Mouse (Mus musculus): ENCODE data around the gene Gpx1.
"Not testable (repeated sequence)": the region's sequence is repeated elsewhere in the genome, so short reads cannot be mapped to it uniquely, and the experiment has no call there.

The Gpx1 gene

GRCm38 (mm10) chr9:108338886-108339781 lies at the start of gene Gpx1:
TSS of gene Gpx1 (plus strand) at chr9:108338903.
- peak; percentile 76 for DNase-seq

DNA sequence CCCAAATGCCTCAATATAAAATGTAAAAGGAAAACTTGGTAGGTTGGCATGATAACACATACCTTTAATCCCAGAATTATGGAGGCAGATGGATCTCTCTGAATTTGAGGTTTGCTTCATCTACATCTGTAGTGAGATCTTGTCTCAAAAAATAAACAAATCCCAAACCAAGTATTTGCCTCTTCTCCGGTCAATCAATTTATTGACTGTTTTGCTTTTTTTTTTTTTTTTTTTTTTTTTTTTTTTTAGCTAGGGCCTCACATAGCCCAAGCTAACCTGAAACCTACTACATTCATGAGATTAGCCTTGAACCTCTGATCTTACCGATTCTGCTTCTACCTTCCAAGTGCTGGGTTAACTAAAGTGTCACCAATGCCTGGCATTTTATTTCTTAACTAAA lies 49.4 kb upstream of the Gpx1 start:
- no peak for DNase-seq

DNA sequence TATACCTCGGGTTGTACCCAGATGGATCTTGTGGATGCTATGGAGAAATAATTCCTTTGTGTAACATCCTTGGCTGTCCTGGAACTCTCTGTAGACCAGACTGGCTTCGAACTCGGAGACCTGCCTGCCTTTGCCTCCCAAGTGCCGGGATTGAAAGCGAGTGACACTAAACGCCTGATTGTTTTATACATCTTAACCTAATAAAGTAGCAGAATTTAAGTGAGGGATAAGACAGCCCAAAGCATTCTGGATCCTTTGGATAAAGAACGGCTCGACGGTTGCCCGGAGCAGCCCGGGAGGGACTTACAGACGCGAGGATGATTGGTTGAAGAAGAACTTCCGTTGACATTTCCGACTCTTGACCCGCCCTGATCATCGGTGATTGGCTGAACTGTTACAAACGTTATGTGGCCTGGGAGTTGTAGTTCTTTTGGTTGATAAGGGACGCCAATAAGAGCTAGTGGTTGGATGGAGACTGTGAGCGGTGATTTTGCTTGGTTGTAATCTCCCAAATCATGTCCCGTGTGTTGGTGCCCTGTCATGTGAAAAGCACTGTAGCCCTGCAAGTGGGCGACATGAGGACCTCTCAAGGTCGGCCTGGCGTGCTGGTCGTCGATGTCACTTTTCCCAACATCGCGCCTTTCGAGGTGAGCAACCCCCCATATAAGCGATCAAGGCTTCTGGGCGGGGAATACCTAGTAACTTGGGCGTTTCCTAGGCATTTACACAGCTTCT lies 48.5 kb upstream of the Gpx1 start, which contains the start of gene Nicn1:
Gene Nicn1, plus strand, starts transcription at position 414 of the 735 bp plus-strand sequence.
- DNase-seq = peak; percentile 88

DNA sequence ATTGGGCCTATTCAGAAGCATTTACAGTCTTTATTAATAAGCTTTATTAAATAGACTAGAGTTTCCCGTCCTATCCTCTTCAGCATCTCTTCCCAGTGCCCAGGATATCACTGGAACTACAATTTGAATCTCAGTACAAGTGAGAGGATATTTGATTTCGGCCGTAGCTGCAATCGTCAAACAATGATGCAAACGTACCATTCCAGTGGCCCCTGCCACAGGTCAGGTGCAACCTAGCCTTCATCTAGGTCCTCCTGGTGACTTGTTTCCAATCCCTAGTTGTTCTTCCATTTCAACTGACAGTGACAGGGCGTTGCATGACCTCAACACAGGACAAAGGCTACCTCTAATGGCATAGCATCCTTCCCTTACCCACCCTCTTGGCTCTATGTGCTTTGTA lies 47.9 kb upstream of the Gpx1 start:
- no peak for DNase-seq

- DNase-seq = peak; percentile 45
Measured at GRCm38 (mm10) chr9:108296453-108297355, 42.0 kb upstream of the Gpx1 start, which contains the start of gene Amt. TSS of gene Amt (plus strand) at chr9:108296853.

DNA sequence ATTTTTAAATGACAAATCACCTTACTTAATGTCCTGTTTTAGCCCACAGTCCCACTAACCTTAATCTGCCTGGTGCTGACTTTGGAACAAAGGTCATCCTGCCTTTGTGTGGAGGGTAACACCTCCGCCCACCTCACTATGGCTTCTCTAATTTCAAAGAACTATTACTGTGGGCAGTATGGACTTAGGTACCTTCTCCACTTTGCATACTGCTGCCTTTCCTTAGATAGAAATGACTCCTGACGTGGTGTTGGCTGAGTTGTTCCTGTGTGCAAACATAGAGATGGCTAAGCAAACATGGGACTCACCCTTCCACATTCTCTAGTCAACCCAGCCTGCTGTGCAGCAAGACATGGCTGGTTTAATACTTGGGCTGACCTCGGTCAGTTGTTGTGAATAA lies 36.9 kb upstream of the Gpx1 start:
- no peak for DNase-seq

GRCm38 (mm10) chr9:108304716-108305115 lies 34.0 kb upstream of the Gpx1 start:
- DNase-seq = no peak

GRCm38 (mm10) chr9:108305170-108305569 lies 33.5 kb upstream of the Gpx1 start:
- peak; percentile 45 for DNase-seq

DNA sequence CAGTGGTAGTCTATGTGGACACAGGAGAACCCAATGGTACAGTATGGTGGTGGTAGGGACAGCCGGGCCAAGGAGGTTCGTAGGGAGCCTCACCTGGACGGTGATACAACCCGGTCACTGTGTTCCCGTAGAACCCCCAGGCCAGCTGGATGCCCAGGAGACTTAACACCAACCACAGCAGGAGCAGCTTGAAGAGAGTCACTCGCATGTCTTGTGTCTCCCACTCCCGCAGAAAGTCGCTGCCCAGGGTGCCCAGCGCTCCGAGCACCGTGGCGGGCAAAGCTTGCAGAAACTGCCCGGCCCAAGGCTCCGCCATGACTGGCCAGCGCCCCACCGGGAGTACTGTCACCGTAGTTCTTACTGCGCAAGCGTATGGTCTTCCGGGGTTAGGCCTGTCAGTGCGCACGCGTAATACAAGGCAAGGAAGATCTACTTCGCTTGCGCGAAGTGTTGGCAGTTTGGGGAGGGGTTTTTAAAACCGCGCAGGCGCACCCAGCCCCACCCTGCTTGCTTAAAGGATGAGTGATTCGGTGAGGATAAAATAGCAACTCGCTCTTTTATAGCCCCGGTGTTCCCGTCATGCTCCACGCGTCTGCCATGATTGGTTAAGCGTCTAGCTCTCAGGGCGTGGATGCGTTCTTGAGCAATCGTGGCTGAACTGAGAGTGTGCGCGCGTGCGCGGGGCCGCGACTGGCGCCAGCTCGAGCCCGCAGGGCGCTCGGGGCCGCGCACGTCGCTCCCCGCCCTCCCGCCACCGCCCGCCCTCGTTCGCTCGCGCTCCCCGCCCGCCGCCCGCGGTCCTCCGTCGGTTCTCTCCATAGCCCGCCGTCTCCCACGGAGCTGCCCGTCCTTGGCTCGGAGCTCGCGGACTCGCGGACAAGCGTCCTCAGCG lies 32.8 kb upstream of the Gpx1 start, which contains the start of the genes Rhoa and Tcta:
Gene Rhoa, plus strand, starts transcription at position 501 of the 892 bp plus-strand sequence.
Gene Tcta, minus strand, starts transcription at position 532 of the 892 bp plus-strand sequence.
- DNase-seq = peak; percentile 98

- DNase-seq = no peak
Measured at GRCm38 (mm10) chr9:108306571-108306980, 32.1 kb upstream of the Gpx1 start.

GRCm38 (mm10) chr9:108307021-108307807 lies 31.5 kb upstream of the Gpx1 start:
- no peak for DNase-seq

GRCm38 (mm10) chr9:108308141-108308540 lies 30.6 kb upstream of the Gpx1 start:
- no peak for DNase-seq

DNA sequence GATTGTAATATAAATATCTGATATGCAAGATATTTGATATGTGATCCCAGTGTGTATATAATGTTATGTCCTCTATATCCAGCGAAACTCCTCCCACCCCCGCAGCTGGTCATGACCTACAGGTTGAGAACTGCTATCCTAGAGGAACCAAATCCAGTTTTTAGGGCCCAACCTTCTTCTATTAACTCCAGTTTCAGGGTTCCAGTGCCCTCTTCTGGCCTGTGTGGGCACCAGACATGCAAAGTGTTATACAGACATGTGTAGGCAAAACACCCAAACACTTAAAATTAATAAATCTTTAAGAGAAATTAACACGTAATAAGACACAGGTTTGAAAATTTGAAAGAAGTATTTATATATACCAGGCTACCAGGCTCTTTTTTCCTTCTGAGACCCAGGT lies 21.1 kb upstream of the Gpx1 start:
- DNase-seq = no peak

GRCm38 (mm10) chr9:108318462-108318861 lies 20.2 kb upstream of the Gpx1 start:
- DNase-seq = no peak

- DNase-seq = not testable (repeated sequence)
Measured at GRCm38 (mm10) chr9:108322054-108322453, 16.6 kb upstream of the Gpx1 start.

DNA sequence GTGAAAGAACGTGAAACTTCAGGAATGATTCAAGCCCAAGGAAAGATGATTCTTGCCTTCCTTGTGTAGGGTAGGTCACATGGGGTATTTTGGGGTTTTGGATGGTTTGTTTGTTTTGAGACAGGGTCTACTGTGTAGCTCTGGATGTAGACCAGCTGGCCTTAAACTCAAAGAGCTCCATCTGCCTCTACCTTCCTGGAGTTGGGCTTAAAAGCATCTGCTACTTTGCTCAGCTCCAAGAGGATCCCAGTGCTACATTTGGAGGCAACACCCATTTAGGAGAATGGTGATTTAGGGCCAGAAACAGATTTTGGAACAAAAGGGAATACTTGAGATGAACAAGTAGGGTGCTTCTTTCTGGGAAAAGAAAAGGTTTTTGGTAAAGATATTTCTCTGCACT lies 13.9 kb upstream of the Gpx1 start:
- no peak for DNase-seq

GRCm38 (mm10) chr9:108325811-108326210 lies 12.9 kb upstream of the Gpx1 start:
- DNase-seq = no peak

DNA sequence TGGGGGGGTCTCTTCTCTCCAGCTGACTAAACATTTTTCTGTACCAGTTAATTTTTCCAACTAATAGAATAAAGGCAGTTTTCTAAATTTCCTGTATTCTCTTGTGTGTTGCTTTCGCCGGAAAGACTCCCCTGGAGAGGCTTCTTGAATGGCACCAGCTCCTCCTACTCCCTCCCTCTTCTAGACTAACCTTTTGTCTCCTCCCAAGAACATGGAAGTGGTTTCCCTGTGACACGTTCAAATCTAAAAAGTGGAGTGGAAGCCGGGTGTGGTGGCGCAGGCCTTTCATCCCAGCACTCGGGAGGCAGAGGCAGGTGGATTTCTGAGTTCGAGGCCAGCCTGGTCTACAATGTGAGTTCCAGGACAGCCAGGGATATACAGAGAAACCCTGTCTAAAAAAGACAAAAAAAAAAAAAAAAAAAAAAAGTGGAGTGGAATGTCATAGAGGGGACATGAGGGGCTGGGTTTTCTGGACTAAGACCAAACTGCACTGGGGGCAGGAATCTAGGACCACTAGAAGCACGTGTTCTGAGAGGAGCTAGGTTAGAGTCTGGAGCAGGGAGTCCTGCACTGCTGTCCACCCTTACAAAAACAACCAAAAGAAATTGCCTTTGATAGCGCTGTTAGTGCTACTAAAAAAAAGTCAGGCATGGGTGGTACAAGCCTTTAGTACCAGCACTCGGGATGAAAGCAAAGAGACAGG lies 704 bp upstream of the Gpx1 start:
- no peak for DNase-seq

- no peak for DNase-seq
Measured at GRCm38 (mm10) chr9:108338551-108338885, 185 bp upstream of the Gpx1 start.

DNA sequence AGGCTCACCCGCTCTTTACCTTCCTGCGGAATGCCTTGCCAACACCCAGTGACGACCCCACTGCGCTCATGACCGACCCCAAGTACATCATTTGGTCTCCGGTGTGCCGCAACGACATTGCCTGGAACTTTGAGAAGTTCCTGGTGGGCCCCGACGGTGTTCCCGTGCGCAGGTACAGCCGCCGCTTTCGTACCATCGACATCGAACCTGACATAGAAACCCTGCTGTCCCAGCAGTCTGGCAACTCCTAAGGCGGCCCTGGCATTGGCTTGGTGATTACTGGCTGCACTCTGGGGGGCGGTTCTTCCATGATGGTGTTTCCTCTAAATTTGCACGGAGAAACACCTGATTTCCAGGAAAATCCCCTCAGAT lies 1.2 kb downstream of the Gpx1 start:
- DNase-seq = peak; percentile 25

Data from cerebellum, adult 8-10 months (tissue).